Mouse (Mus musculus) ES-E14 (cell line): Measurements from ENCODE around the gene Tmem9.

ENCODE experiments used
- CHD2 ChIP-seq: IDR thresholded peaks from 2 replicates; pipeline ENCODE4 v1.6.1; 2014; ENCODE audit warnings: mild to moderate bottlenecking, low read depth, low read length, inconsistent platforms
- MAFK ChIP-seq: IDR thresholded peaks from 2 replicates; pipeline ENCODE4 v1.6.1; 2014; ENCODE audit warnings: mild to moderate bottlenecking, low read depth, low read length, inconsistent platforms; ENCODE audit not compliant: insufficient read depth
- ZC3H11A ChIP-seq: IDR thresholded peaks from 2 replicates; pipeline ENCODE4 v1.6.1; 2012; ENCODE audit warnings: low read depth, mild to moderate bottlenecking, inconsistent platforms, low read length, borderline replicate concordance

DNA sequence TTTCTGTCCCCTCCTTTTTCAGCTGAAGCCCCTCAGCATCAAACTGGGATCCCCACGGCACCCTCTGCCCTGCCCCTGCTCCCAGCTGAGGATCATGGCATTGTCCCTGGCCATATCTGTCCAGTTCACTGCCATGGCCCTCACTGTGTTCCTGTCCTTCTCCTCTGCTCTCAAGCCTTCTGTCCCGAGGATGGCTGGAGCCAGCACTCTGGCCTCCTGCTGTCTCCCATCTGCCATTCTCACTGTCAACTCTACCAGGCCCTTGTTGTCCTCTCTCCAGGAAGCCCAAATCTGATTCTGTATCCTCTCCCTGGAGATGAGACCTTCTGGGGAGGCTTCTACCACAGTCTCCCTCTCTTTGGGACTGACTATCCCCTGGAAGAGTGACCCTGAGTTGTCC is 37.5 kb upstream of the Tmem9 start:
- TF ChIP-seq MAFK (no peak), CHD2 (no peak), ZC3H11A (no peak)
